Mouse (Mus musculus) lung, adult 2 months (tissue): ENCODE measurements at regions not wholly inside any gene's neighbourhood (a gene's known extent, or its start where the extent isn't known, plus 50 kb on each side); places are given as distances from the start of the nearest gene placed in this dataset.

ENCODE experiments used
- CTCF ChIP-seq: fragments of 200-500 bp; IDR thresholded peaks from 2 replicates; pipeline ENCODE4 v1.5.1; 2011; ENCODE audit warnings: mild to moderate bottlenecking, low read length, control low read depth; ENCODE audit not compliant: insufficient read depth
- POLR2A ChIP-seq: fragments of 200-500 bp; IDR thresholded peaks from 2 replicates; pipeline ENCODE4 v1.6.1; 2011; ENCODE audit warnings: low read depth, mild to moderate bottlenecking, control low read depth, low read length, borderline replicate concordance; ENCODE audit errors: extremely low read depth

GRCm38 (mm10) chr3:118433441-118434021 is 128.4 kb upstream of the Dpyd start:
- no peak for TF ChIP-seq CTCF
- no peak for TF ChIP-seq POLR2A
